In genomic region chr14:69556820-69557219, GRCm38 (mm10) we compare ENCODE assay signal across 1 mouse cellular context. TPM values are rescaled to one million over a fixed set of nuclear protein-coding genes. Genes with fewer than 3 reads are reported as not detected.
"Had no signal": no experiment of that assay in that cellular context is flagged by ENCODE, and none has a peak within 500 bp of the region (broad histone marks: within the 10 kb centered on the region; RNA-seq: fewer than 3 reads in every experiment).

No protein-coding gene starts in this region.

RNA-seq across cellular contexts. Expression of gene Gm27179, which starts 44.5 kb away (rescaled TPM):
- total RNA-seq: neutrophil, adult 5-6 weeks had no signal
